Mouse (Mus musculus): ENCODE measurements around the gene Wdtc1.

The Wdtc1 gene

GRCm38 (mm10) chr4:133286476-133287077 is 66.7 kb downstream of the Wdtc1 start:
- in situ Hi-C loops (cut with MboI; ENCODE audit: low sequenced_read_pairs), result no loop called here

DNA sequence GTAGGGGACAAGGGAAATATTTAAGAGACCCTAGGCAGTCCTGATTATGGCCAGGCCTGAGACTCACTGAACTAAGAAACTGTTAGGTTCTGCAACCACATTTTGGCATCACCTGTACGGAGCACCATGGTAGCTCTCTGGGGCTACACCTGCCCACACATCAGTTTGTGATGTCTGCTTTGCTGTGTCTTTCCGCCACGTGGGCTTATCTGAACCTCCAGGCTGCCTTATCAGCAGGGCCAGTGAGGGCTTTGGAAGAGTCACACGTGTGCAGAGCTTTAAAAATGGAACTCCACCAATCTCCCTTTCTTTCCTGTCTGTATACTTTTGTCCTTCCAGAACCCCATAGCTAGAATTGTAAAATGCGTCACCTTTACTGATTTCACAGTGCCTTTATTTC is 67.3 kb downstream of the Wdtc1 start:
- in situ Hi-C loops (cut with MboI; ENCODE audit: low sequenced_read_pairs), result no loop called here

- in situ Hi-C loops (cut with MboI; ENCODE audit: low sequenced_read_pairs), result no loop called here
These were observed 68.0 kb downstream of the Wdtc1 start for GRCm38 (mm10) chr4:133285299-133285698.

GRCm38 (mm10) chr4:133282656-133283055 is 70.6 kb downstream of the Wdtc1 start:
- in situ Hi-C loops (cut with MboI; ENCODE audit: low sequenced_read_pairs), result no loop called here

DNA sequence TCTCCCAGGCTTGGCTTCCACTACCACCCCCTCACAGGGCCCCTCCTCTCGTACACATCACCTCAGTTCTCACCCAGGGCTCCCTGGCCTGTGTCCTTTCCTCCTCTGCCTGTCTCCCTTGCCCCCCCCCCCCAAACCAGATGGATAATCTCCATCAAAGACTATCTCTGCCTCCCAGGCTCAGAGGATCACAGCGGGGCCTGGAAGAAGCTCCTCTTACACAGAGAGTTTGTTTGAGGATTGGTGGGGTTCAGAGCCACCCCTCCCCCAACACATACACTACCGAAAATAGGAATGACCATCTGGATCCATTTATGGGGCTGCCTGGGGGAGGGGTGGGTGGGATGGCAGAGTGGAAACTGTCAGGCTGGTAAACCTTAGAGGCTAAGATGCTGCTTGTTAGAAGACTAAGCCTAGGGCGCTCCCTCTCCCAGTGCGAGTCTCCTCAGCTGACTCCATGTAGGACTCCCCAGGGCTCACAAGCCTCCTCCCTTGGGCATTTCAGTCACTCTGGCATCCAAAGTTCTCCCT is 71.3 kb downstream of the Wdtc1 start:
- in situ Hi-C loops (cut with MboI; ENCODE audit: low sequenced_read_pairs), result no loop called here

- in situ Hi-C loops (cut with MboI; ENCODE audit: low sequenced_read_pairs), result no loop called here
These were observed 71.8 kb downstream of the Wdtc1 start for GRCm38 (mm10) chr4:133281513-133281912.

DNA sequence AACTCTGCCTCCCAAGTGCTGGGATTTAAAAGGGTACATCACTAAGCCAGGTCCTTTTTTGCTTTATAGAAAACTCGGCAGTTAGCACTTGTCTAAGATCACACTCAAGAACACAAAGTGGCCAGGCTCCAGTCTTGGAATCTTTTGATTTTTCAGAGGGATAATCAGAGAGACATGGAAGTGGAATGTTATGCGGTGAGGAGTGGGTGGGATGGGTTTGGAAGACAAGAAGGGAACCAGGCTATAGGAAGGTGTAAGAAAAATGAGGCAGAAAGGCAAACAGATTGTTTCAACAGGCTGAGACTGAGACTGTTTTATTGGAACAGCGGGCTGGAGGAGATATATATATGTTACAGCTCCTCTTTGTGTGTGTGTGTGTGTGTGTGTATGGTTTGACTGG is 74.8 kb downstream of the Wdtc1 start:
- in situ Hi-C loops (cut with MboI; ENCODE audit: low sequenced_read_pairs), result no loop called here

DNA sequence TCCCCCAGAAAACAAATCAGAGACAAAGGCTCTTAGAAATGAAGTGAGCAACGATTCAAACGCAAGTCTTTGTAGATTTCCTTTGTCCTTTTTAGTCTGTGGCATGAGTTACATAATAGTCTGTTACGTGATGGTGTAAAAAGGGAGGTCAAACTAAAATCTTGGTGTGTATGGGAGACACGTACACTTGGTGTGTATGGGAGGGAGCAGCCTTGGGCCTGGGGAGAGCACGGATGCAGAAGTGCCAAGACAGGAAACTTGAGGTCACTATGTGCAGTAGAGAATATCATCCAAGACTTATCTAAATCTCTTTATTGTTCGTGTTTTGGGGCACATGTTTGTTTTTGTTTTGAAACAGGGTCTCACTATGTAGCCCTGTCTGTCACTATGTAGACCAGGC is 75.2 kb downstream of the Wdtc1 start:
- in situ Hi-C loops (cut with MboI; ENCODE audit: low sequenced_read_pairs), result no loop called here

DNA sequence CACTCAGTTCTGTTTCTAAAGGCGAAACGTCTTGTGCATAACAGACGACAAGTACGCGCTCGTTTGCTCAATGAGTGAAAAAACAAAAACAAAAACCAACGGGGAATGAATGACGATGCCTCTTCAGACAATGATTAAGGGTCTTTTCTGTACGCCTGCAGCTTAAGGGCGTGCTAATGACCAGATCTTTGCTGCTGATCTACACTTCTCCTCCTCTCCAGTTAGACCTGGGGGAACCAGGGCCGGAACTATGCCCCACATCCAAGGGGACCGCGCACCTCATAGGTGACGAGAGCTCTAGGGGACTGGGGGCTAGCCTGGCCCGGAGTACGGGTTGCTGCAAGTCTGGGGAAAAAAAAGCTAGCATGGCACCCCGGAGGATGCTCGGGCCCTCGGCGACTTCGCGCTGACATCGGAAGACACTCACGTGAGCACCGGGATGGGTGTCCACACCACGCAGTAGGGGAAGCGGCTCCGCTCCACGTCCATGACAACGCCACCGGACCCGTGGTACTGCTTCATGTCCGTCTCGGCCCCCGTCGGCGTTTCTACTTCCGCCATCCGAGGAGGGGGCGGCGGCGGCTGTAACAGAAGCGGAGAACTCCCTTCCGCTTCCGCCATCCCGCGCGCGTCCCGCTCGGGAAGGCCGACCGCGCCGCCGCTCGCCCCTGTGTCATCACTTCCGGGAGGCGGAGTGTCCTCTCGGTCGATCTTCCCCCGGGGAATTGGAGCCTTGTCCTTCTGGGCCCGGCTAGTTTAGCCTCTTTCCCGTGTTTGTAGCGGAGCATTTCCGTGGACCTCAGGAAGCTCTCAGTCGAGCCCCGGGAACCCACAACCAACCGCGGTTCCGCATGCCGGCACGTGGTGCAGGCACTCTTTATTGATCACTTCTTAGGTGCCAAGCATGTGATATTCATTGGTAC is 75.9 kb downstream of the Wdtc1 start, which contains the start of gene Tmem222:
Gene Tmem222, minus strand, starts transcription at position 689 of the 923 bp plus-strand sequence.
- in situ Hi-C loops (cut with MboI; ENCODE audit: low sequenced_read_pairs), result no loop called here

DNA sequence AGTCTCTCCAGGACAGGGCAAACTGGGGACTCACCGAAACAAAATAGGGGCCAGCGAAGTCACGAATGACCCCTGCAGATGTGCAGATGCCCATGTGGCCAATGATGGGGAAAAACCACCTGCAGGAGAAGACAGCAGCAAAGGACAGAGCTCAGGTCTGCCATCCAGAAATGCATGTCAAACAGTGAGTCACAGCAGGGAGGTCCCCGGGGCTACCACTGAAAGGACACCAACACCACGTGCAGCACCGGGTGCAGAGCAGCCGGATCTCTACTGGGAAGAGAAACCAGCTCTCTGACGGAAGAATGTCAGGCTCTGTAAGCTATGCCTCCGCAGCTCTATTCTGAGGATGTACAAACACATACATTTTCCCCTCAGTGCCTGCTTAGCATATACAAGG is 82.4 kb downstream of the Wdtc1 start:
- in situ Hi-C loops (cut with MboI; ENCODE audit: low sequenced_read_pairs), result no loop called here

DNA sequence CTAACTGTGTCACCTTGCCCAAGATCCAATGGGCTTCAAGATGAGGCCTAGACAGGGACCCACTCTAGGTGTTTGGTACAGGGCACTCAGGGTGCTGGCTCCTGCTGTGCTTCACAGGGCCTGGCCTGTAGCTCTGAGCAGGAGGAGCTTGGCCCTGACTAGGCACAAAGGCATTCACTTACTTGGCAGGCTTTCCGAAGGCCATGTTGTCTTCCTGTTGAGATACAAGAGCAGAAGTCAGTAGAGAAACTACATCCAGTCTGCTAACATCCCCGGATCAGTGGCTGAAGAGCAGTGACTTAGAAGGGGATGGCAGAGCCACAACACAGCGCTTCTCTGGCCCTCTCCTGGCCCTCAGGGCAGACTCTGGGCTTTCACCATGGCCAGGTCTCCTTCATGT is 83.7 kb downstream of the Wdtc1 start:
- in situ Hi-C loops (cut with MboI; ENCODE audit: low sequenced_read_pairs), result no loop called here

- in situ Hi-C loops (cut with MboI; ENCODE audit: low sequenced_read_pairs), result no loop called here
These were observed 84.3 kb downstream of the Wdtc1 start for GRCm38 (mm10) chr4:133268931-133269330.

- in situ Hi-C loops (cut with MboI; ENCODE audit: low sequenced_read_pairs), result no loop called here
These were observed 86.9 kb downstream of the Wdtc1 start for GRCm38 (mm10) chr4:133266248-133266880.

DNA sequence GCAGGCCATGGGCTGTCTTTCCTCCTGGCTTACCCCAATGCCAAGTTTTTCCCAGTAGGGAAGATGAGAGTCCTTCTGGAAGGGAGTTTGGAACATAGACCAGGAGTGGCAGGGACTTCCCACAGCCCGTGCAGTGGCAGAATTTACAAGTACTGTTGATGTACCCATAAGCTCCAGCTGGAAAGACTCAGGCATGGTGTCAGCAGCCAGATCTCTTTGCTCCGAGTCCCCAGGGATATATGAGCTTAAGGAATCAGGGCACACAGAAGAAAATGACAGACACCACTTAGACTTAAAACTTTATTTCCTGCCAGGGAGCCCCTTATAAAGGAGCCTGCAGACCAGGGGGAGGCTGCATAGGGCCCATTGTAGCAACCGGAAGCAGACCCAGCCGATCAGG is 87.5 kb downstream of the Wdtc1 start:
- in situ Hi-C loops (cut with MboI; ENCODE audit: low sequenced_read_pairs), result no loop called here

DNA sequence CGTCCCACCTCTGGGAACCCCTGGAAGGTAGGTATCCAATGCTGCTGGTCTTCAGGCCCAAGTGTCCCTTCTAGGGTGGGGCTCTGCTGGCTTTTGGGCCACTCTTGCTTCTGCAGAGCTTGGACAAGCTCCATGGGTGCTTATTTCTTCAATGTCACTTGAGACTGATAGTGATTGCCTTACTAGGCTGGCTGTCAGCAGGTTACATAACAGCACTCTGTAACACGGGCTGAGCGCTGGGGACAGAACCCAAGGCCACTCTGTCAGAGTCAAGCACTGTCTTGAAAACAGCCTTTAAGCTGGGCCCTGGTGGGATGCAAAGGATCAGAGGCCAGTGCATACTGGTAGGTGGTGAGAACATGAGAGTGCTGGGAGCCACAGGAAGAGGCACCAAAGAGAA is 88.0 kb downstream of the Wdtc1 start:
- in situ Hi-C loops (cut with MboI; ENCODE audit: low sequenced_read_pairs), result no loop called here

- in situ Hi-C loops (cut with MboI; ENCODE audit: low sequenced_read_pairs), result no loop called here
These were observed 88.7 kb downstream of the Wdtc1 start for GRCm38 (mm10) chr4:133264559-133264958.

GRCm38 (mm10) chr4:133263756-133264155 is 89.5 kb downstream of the Wdtc1 start:
- in situ Hi-C loops (cut with MboI; ENCODE audit: low sequenced_read_pairs), result no loop called here

- in situ Hi-C loops (cut with MboI; ENCODE audit: low sequenced_read_pairs), result no loop called here
These were observed 90.4 kb downstream of the Wdtc1 start, which contains the start of gene Sytl1 for GRCm38 (mm10) chr4:133262882-133263281. Sytl1 (minus strand) TSS chr4:133263113.

DNA sequence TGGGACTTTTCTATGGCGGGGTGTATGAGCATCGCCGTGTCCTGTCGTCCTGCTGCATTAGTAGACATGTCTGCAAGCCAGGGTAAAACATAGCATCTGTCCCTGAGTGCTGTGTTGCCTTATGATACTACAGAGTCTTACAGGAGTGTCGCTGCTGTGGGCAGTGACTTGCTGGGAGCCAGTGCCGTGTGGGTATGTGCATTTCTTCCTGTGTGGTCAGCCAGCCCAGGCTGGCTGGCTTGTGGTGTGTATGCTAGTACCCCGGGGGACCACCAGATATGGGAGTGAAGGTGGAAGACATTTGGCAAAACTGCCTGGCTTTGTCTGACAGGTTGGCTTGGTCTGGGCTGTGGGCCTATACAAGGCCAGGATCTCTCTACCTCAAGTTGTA is 90.9 kb downstream of the Wdtc1 start:
- in situ Hi-C loops (cut with MboI; ENCODE audit: low sequenced_read_pairs), result no loop called here

DNA sequence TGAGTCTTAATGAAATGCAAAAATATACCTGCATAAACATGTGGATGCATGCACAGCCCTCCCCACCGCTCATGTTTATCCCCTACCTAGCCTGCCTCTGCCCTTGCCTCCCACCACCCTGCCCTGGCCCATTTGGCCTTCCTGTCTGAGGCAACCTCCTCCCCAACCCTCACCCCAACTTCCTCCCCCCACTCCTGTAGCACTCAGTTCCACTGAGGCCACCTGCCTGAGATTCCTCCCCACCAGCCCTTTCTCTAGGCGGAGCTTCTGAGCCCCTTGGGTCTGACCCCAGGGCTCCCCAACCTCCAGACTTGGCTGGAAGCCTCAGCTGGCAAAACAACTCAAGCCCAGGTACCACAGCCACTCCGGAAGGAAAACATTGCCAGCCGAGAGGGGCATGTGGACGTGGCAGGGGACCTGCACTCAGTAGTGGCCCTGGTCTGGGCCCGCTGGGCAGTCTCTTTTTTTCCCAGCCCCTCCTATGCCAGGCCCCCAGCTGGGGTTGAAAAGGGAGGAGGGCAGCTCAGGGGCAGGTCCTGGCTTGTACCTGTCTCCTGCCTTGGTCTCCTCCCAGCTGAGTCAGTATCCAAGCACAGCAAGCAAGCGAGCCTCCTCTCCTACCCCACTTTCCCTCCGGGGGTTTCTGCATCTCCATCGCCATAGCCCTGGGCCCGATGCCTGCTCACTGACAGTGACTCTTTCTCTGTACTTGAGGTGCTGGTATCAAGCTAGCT is 91.5 kb downstream of the Wdtc1 start:
- in situ Hi-C loops (cut with MboI; ENCODE audit: low sequenced_read_pairs), result no loop called here

Data from CH12F3 (cell line).